Mouse (Mus musculus) heart, adult 2 months (tissue): ENCODE results near the gene Prox1. TPM values are rescaled to one million over a fixed set of nuclear protein-coding genes. Genes with fewer than 3 reads are reported as not detected.

ENCODE experiments used
- DNase-seq, 2 experiments: peaks; one replicate each; pipeline ENCODE4 v3.0.0; 2021
- H3K27ac ChIP-seq: fragments of 200-600 bp; 2 replicates; pipeline ENCODE4 v1.8.1; 2022
- H3K27me3 ChIP-seq: fragments of 200-500 bp; 2 replicates; pipeline ENCODE4 v1.6.1; 2012; ENCODE audit warnings: mild to moderate bottlenecking, low read length, inconsistent platforms, mixed read lengths; ENCODE audit not compliant: control insufficient read depth, insufficient read depth
- H3K36me3 ChIP-seq: fragments of 200-500 bp; 2 replicates; pipeline ENCODE4 v1.6.1; 2012; ENCODE audit warnings: low read length, inconsistent platforms; ENCODE audit not compliant: control insufficient read depth, insufficient read depth
- H3K4me1 ChIP-seq: fragments of 200-500 bp; 2 replicates; pipeline ENCODE4 v1.6.1; 2011; ENCODE audit warnings: low read length; ENCODE audit not compliant: control insufficient read depth, insufficient read depth
- H3K4me3 ChIP-seq: fragments of 200-600 bp; 2 replicates; pipeline ENCODE4 v1.8.1; 2022
- H3K79me2 ChIP-seq: fragments of 200-500 bp; replicated peaks from 2 replicates; pipeline ENCODE4 v1.6.1; 2012; ENCODE audit warnings: mild to moderate bottlenecking, inconsistent platforms, low read length, moderate library complexity, mixed read lengths; ENCODE audit not compliant: control insufficient read depth, insufficient read depth
- H3K9ac ChIP-seq: fragments of 200-500 bp; 2 replicates; pipeline ENCODE4 v1.6.1; 2012; ENCODE audit warnings: low read depth, mild to moderate bottlenecking, control low read depth, inconsistent platforms, low read length, mixed read lengths
- CTCF ChIP-seq: fragments of 200-600 bp; IDR thresholded peaks from 2 replicates; pipeline ENCODE4 v1.8.1; 2022; ENCODE audit warnings: antibody characterized with exemption, mild to moderate bottlenecking, moderate library complexity
- EP300 ChIP-seq: fragments of 200-500 bp; IDR thresholded peaks from 2 replicates; pipeline ENCODE4 v1.6.1; 2011; ENCODE audit warnings: low read depth, low read length, control low read depth; ENCODE audit not compliant: insufficient read depth
- POLR2A ChIP-seq: fragments of 200-500 bp; IDR thresholded peaks from 2 replicates; pipeline ENCODE4 v1.6.1; 2011; ENCODE audit warnings: mild to moderate bottlenecking, low read depth, low read length, control low read depth; ENCODE audit not compliant: insufficient read depth
- WGBS: fragments of 180-500 bp; shearing (Covaris S2); methylation state at CpG from one replicate; pipeline ENCODE4 v1.1.7; 2018; 5-methylcytosine and 5-hydroxymethylcytosine counted together
- intact Hi-C: fragments of 180-260 bp; cut with DNase I; formaldehyde crosslinking; loops from one replicate; pipeline ENCODE4 v1.15.1; 2025
- polyA plus RNA-seq: library from polyadenylated mRNA; depleted of rRNA; stranded (reverse); fragments of >200 nt; gene quantifications from 2 replicates; pipeline ENCODE4 v1.2.3, GENCODE M21; 2012
- total RNA-seq, 2 experiments: library from RNA; stranded (reverse); gene quantifications; 2 replicates each; pipeline ENCODE4 v1.2.3; 2021

The Prox1 gene
- total and polyA plus RNA-seq, 3 experiments = 12.1 to 57.3 (median 46.2) TPM

- Histone ChIP-seq H3K4me3 (no peak overlapping the region), H3K36me3 (no peaks in the 10 kb centered on the region), H3K4me1 (peaks cover 1% of the 10 kb centered on the region), H3K9ac (no peak overlapping the region), H3K27me3 (no peaks in the 10 kb centered on the region), H3K79me2 (no peaks in the 10 kb centered on the region), H3K27ac (no peak overlapping the region)
- intact Hi-C loops = no loop called here
- DNase-seq = no peak
- 32% methylated on average over 2 of the region's 2 CpGs for WGBS
- no peak for TF ChIP-seq EP300
- no peak for TF ChIP-seq CTCF
- TF ChIP-seq POLR2A = no peak
Observed at GRCm38 (mm10) chr1:190189125-190189524, 18.6 kb upstream of the Prox1 start.

GRCm38 (mm10) chr1:190186336-190186735, 15.8 kb upstream of the Prox1 start:
- Histone ChIP-seq H3K36me3 (no peaks in the 10 kb centered on the region), H3K27me3 (no peaks in the 10 kb centered on the region), H3K79me2 (no peaks in the 10 kb centered on the region), H3K4me1 (peaks cover 1% of the 10 kb centered on the region), H3K27ac (no peak overlapping the region), H3K9ac (no peak overlapping the region), H3K4me3 (no peak overlapping the region)
- intact Hi-C loops = no loop called here
- no peak for DNase-seq
- TF ChIP-seq EP300 = no peak
- no peak for TF ChIP-seq CTCF
- no peak for TF ChIP-seq POLR2A
- WGBS = 55% methylated on average over 4 of the region's 4 CpGs

- H3K9ac ChIP-seq = no peak overlapping the region
- H3K4me3 ChIP-seq = no peak overlapping the region
- peaks cover 1% of the 10 kb centered on the region for H3K4me1 ChIP-seq
- no peaks in the 10 kb centered on the region for H3K27me3 ChIP-seq
- H3K36me3 ChIP-seq = no peaks in the 10 kb centered on the region
- H3K27ac ChIP-seq = no peak overlapping the region
- TF ChIP-seq EP300 (no peak), POLR2A (no peak), CTCF (no peak)
- 74% methylated on average over 10 of the region's 10 CpGs for WGBS
- intact Hi-C loops = no loop called here
- H3K79me2 ChIP-seq = no peaks in the 10 kb centered on the region
- no peak for DNase-seq
Observed at GRCm38 (mm10) chr1:190185284-190185683, 14.8 kb upstream of the Prox1 start.

GRCm38 (mm10) chr1:190183574-190183973, 13.1 kb upstream of the Prox1 start:
- Histone ChIP-seq H3K36me3 (no peaks in the 10 kb centered on the region), H3K27ac (no peak overlapping the region), H3K9ac (no peak overlapping the region), H3K79me2 (no peaks in the 10 kb centered on the region), H3K4me1 (no peaks in the 10 kb centered on the region), H3K4me3 (no peak overlapping the region), H3K27me3 (no peaks in the 10 kb centered on the region)
- DNase-seq = no peak
- 96% methylated on average over 4 of the region's 4 CpGs for WGBS
- intact Hi-C loops = no loop called here
- TF ChIP-seq EP300 (no peak), POLR2A (no peak), CTCF (no peak)

- no peak overlapping the region for H3K4me3 ChIP-seq
- H3K9ac ChIP-seq = no peak overlapping the region
- no peaks in the 10 kb centered on the region for H3K36me3 ChIP-seq
- H3K27ac ChIP-seq = no peak overlapping the region
- no peaks in the 10 kb centered on the region for H3K4me1 ChIP-seq
- TF ChIP-seq CTCF = peak; percentile 26; the same call in 1 of the 2 replicates
- no peak for TF ChIP-seq EP300
- no peaks in the 10 kb centered on the region for H3K27me3 ChIP-seq
- WGBS = 46% methylated on average over 7 of the region's 7 CpGs
- no peaks in the 10 kb centered on the region for H3K79me2 ChIP-seq
- DNase-seq = peak in 1 of 2 experiments; percentile 32
- intact Hi-C loops = no loop called here
Observed at GRCm38 (mm10) chr1:190181765-190182164, 11.3 kb upstream of the Prox1 start.

GRCm38 (mm10) chr1:190180861-190181260, 10.3 kb upstream of the Prox1 start:
- TF ChIP-seq POLR2A (no peak), EP300 (no peak), CTCF (no peak)
- no peaks in the 10 kb centered on the region for H3K79me2 ChIP-seq
- 53% methylated on average over 6 of the region's 6 CpGs for WGBS
- no peaks in the 10 kb centered on the region for H3K36me3 ChIP-seq
- H3K4me1 ChIP-seq = no peaks in the 10 kb centered on the region
- no peak overlapping the region for H3K4me3 ChIP-seq
- DNase-seq = no peak
- intact Hi-C loops = no loop called here
- H3K9ac ChIP-seq = no peak overlapping the region
- H3K27ac ChIP-seq = no peak overlapping the region
- H3K27me3 ChIP-seq = no peaks in the 10 kb centered on the region
